In the genomic region with DNA sequence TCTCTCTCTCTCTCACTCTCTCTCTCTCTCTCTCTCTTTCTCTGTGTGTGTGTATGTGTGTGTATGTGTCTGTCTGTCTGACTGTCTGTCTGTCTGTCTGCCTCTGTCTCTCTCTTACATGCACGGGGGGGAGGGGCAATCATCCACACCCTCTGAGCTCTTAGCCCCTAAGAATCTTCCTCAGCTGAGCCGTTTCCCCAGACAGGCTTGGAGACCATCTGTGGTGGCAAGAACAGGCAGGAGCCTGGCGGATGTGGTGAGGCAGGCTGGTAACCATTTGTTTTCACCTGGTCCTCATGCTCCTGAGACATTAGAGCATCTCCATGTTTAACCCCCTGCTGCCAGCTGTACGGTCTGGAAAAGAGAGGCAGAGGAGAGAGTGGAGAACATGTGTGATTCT, we compare ENCODE assay signal across 9 mouse cellular contexts. TPM values are rescaled to one million over a fixed set of nuclear protein-coding genes. Genes with fewer than 3 reads are reported as not detected.
"Had no signal": no experiment of that assay in that cellular context is flagged by ENCODE, and none has a peak within 500 bp of the region (broad histone marks: within the 10 kb centered on the region; RNA-seq: fewer than 3 reads in every experiment).

No protein-coding gene starts in this region.

- DNase-seq: kidney, adult 2 months; kidney, postnatal 14 days; layer of hippocampus, postnatal 36 days; liver, embryonic 13.5 days; lung, adult 18-20 months; right cerebral cortex, postnatal 14 days had no signal

RNA-seq across cellular contexts. Expression of a gene that starts 18.2 kb away (rescaled TPM):
- total RNA-seq: megakaryocyte-erythroid progenitor cell, adult 5-6 weeks had no signal
- polyA plus RNA-seq: lung, embryonic 16.5 days; stomach, embryonic 14.5 days had no signal
